Mouse (Mus musculus) heart, adult 18-20 months (tissue): Measurements from ENCODE around the gene Serinc2. TPM values are rescaled to one million over a fixed set of nuclear protein-coding genes. Genes with fewer than 3 reads are reported as not detected.

Source experiments
- DNase-seq, 2 experiments: peaks; one replicate each; pipeline ENCODE4 v3.0.0; 2021 to 2022; ENCODE audit warnings: mixed read lengths in 1 of 2
- total RNA-seq, 2 experiments: library from RNA; stranded (reverse); gene quantifications; 2 replicates each; pipeline ENCODE4 v1.2.3; 2021

Gene Serinc2
- total RNA-seq, 2 experiments from 2014 or later: 2.0 to 2.2 TPM

DNA sequence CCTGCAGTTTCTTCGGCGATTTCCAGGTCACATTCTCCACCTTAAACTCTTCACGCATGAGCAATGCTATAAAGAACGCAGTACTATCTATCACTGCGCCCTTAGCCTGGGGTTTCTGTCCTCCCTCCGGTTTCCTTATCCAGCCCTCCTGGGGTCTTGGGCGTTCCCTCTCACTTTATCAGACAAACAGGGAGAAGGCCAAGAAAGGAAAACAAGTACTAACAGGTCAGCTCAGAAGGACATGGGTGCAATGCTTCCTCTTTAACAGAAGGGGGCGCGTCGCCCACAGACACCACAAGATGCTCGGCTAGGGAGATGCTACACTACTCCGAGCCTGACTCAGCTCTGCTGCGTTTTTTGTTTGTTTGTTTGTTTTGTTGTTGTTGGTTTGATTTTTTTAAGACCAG lies 18.1 kb upstream of the Serinc2 start:
- DNase-seq: no peak

DNA sequence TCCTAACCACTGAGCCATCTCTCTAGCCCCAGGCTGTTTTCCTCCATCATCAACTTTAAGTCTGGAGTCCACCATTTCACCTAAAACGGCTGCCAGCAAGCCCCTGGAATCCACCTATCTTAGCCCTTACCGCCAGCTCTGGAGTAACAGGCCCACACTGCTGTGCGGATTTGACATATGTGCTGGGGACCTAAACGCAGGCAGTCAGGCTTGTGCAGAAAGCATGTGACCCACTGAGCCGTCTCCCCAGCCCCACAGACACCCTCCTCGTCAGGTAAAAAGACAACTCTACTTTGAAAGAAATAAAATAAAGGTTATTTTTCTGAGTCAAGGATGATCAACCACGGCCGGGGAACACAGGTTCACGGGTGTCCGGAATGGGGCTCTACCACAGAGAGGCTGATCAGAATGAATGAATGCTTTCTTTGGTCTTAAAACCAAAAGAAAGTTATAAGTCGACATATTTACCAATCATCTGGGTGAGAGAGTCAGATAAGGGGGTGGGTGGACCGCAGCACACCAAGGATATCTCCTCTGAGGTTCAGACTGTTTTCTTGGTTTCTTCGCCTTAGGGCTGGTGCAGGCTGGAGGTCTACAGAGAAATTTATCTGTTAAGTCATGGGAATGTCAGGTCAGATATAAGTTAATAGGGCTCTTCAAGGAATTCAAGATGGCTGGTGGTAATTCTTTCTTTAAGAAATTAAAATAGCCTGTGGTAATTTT lies 17.4 kb upstream of the Serinc2 start:
- no peak for DNase-seq

DNA sequence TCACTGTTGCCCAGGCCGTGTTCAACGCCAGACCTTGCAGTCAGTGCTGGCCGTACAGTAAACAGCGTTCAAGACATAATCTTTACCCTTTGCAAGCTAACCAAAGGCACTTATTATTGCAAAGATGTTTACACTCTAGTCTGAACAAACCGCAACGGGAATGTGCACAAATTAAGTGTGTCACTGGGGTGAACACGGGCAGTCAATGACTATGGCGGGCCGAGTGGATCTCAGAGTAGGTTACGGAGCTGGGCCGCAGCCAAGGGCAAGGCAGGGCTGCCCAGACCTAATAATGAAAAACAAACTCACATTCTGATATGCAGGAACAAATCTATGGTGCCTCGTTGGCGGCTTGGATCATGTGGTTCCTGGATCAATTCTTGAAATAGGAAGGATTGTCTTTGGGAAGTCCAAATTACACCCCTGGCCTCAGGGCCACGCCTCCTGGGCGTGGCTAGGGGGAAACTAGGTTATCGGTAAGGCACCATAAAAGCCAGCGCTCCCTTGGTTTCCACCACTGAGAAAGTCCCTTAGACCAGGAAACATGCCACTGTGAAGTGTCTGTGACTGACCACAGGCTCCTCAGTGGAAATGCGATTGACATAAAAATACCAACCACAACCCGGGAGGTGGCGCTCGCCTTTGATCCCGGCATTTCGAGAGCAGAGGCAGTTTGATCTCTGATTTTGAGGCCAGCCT lies 16.2 kb upstream of the Serinc2 start:
- no peak for DNase-seq

DNA sequence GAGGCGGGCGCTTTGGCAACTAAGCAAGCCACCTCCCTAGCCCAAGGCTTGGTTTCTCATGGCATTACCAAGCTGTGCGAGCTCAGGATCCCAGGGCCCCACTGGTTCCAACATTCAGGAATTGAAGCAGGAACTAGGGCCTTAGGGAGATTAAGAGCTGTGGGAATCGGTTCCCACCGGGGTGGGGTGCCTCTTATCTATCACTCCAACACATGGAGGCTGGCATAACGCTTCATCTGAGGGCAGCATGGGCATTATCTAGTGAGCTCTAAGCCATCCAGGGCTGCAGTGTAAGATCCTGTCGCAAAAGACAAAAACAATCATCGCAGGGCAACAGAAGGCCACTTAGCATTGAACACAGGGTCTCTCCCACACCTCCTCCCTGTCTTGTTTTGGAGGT lies 15.5 kb upstream of the Serinc2 start:
- DNase-seq: no peak

DNA sequence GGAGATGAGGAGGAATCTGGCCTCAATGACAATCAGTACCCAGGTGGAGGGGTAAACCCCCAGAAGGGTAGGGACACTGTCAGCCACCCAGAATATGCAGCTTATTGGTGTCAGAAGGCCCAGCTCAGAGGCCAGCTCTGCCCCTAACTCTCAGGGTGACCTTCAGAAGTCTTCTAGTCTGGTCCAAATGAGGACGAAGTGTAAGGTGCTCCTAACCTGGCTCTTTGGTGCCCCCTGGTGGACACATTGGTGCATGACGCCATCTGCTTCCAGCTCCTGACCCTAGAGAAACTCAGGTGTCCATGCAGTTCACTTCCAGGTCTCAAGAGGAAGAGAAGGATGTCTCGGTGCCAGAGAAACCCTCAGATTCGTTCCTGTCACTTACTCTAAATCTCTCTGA lies 13.3 kb upstream of the Serinc2 start:
- DNase-seq: peak; percentile 62 to 86

DNA sequence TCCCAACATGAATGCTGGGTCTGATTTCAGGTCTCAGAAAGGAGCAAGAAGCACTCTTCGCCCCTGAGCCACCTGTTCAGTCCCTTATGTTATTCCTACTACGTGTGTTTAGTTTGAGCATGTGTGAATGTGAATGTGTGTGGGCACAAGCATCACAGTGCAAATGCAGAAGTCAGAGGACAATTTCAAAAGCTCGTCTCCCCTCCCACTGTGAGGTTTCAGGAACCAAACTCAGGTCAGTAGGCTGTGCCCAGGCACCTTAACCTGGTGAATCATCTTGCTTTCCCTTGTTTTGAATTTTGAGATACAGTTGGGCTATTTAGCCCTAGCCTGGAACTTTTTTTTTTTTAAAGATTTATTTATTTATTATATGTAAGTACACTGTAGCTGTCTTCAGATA lies 10.8 kb upstream of the Serinc2 start:
- no peak for DNase-seq

DNA sequence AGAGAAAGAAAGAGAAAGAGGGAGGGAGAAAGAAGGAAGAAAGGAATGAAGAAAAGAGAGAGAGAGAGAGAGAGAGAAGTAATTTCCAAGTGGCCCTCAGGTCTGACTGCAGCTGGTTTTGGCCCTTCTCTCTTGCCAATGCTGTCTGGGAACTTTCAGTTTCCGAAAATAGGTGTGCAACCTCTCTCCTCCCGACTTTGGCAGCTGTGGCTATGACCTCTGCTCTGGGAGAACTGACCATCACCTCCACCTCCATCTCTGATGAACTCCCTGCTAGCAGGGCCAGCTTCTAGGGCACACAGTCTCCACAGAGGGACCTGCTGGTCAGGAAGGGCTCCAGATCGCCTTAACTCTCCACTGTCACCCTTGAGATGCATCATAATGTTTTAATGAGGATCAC lies 7.5 kb upstream of the Serinc2 start:
- DNase-seq: peak; percentile 45 to 66

DNA sequence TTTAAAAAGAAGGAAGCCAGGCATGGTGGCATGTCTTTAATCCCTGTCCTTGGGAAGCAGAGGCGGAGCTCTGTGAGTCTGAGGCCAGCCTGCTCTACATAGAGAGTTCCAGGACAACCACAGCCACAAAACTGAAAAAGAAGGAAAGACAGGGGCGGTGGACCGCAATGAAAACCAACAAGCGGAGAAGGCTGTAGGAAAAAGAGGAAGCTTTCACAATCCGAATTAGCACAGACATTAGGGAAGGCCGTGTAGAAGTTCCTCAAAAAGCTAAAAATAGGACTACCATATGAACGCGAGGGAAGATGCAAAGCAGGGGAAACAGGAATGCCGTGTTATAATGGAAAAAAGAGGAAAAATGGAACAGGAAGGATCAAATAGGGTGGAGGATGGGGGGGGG lies 4.8 kb upstream of the Serinc2 start:
- peak in 1 of 2 experiments; percentile 35 for DNase-seq

DNA sequence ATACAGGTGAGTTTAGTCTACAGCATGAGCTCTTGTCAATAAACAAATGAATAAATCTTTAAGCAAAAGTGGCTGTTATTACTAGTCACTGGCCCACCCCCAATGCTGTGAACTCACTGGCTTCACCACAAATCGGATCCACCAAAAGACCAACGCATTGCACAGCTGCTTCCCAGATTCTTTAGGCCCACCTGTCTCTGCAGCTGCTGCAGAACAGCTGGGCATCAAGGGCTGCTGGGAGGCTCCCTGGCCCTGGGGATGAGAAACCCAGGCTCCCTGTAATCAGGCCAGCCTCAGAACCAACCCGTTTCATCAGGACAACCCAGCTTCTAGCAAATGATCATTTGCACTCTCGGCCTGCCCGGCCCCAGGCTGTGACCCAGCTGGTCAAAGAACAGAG lies 3.9 kb upstream of the Serinc2 start:
- DNase-seq: no peak

DNA sequence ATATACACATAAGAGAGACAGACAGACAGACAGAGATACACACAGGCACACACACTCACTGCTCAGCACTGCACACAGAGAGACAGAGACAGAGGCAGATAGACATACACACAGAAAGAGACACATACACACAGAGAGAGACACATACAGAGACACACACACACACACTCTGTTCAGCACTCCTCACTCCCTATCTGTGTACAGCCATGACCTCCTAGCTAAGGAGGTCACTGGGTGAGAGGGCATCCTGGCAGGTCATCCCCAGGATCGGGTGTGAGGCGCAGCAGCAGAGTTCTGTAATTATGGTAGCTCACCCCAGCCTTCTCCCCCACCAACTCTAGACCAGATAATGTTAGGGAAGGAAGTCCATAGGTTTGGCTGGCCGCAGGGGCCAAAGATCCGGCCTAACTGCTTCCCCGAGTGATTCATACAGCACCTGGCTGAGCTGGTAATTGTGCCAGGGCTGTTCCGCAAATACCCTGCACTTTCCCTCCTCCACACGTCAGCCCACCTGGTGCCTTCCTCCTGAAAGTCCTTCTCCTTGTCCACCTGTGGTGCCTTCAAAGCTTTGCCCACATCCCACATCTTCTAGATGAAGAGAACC lies 2.3 kb downstream of the Serinc2 start:
- DNase-seq: no peak

DNA sequence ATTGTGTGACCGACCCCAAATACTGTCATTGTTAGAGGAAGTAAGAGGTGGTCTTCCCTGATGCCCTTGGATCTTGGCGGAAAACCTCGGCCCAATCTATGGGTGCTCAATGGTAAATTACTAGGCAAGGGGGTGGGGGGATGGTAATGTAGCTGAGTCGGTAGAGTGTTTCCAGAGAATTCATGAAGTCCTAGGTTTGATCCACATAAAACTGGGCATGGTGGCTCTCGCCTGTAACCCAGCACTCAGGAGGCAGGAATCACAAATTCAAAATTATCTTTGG lies 3.2 kb downstream of the Serinc2 start:
- DNase-seq: no peak

DNA sequence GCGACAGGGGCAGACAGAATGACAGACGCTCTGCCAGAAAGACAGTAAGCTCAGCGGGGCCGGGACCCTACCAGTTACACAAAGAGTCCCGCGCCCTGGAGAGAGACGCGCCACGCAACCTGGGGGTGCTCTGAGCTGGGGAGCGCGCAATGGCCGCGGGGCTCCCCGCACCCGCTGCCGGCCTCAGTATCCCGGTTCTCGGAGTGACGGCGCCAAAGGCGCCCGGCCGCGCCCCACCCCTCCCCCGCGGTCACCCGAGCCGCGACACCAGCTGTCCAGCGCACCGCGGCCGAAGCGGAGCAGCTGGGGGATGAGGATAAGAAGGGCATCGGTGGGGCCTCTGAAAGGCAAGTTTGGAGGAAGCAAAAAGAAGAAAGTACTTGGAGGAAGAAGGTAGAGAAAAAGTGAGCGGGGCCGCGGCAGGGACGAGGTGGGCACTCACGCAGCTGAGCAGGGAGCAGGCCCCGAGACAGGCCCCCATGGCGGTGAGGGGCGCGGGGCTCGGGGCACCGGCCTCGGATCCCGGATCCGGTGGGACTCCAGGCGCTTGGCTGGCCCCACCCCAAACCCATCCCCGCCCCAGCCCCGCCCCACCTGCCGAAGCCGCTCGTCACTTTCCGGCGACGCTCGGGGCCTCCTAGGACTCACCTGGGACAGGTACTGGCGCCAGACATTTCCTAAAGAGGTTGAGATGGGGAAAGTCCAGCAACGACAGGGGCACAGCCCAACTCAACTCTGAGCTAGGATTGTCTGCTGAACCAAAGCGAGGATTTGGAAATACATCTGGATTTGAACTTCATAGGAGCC lies 3.8 kb downstream of the Serinc2 start:
- DNase-seq: no peak

DNA sequence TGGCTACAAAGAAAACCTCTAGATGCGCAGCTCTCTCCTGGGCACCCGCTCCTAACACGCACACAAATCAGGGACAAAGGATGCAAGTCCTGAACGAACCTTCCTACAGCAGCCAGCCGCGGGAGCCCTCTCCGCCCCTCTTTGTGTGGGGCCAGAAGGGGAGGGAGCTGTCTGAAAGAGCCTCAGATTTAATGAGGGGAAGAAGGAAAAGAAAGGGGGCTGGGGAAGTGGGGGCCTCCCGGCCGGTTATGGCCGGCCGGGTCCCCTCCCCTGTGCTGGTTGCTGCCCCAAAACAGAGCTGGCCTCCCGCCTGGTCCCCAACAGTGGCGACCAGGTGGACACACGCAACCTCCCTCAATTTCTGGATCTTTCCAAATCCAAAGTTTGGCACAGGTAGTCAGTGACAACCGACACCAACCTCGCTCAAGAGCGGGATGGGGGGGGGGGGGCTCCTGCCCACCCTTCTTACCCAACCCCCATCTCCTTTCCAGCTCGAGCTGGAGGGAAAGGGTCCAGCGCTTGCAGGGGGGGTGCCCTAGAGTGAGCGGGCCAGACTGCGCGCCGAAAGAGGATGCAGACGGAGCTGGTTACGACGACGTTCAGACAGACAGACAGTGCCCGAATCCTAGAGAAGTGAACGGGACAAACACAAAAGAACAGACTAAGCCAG lies 4.5 kb downstream of the Serinc2 start:
- DNase-seq: no peak

DNA sequence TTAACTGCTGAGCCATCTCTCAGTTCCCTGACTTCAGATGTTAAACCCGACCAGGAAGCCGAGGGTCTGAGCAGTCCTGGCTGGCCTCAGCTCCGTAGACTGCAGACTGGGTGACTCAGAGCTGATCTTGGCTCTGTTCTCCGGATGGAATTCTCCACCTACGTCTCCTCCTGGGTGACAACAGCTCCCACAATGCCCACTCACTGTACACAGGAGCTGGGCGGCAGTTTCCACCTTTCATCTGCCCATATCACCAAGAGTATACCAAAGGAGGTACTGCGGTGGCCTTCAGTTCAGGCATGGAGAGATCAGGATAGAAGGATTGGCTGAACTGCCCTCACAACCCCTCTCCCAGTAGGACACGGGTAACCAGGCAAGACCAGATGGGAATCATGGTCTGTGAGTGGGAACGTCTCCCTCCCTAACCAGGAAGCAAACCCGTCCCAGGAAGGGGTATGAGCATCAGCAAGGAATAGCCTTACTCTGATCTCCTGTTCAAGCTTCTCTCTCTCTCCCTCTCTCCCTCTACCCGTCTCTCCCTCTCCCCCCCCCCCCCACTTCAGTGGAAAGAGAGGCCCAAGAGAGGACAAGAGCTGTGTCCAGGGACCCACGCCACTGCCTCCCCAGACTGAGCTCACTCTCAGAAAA lies 5.2 kb downstream of the Serinc2 start:
- DNase-seq: no peak

DNA sequence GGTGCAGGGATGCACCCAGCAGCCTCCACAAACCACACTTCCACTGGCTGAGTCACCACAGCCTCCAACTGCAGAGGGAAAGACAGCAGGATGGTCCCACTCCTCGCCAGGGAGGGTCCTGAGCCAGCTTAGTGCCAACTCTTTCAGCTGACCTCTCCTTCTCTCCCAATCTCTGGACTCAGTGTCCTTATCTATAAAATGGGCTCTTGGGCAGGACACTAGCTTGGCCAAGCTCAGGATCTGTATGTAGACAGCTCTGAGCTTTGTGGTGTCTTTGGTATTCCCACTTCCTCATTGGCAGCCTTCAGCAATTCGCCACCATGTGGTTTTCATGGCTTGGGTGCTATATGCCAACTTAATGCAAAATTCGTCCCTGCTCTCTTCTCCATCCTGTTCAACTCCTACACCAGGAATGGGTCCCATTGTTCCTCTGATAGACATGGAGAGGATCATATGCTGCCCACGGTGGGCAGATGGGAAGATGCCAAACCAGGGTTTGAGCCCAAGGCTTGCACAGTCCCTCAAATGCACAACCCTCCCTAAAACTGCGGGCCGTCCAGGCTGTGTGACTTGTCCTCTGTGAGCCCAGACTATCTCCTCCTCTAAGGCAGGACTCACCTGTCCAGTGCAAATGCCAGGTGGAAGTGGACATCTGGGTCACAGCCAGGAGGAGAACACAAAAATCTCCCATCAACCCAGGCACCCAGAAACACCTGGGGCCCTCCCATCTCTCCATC lies 8.2 kb downstream of the Serinc2 start:
- DNase-seq: no peak

DNA sequence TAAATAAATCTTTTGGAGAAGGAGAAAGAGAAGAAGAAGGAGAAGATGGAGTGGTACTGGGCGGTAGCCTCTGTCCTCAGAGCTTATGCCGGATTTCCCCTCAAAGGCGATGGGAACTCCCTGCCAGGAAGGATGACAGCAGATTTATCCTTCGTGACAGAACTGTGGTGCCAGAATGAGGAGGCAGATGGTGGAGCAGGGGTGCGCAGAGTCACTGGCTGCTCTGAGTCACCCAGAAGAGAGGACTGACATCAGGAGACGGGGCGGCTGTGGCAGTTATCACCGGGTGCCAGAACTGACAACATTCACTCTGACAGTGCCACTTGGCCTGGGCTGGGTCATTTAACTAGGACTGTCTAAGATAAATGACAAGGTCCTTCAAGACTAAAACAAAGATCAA lies 8.9 kb downstream of the Serinc2 start:
- no peak for DNase-seq

DNA sequence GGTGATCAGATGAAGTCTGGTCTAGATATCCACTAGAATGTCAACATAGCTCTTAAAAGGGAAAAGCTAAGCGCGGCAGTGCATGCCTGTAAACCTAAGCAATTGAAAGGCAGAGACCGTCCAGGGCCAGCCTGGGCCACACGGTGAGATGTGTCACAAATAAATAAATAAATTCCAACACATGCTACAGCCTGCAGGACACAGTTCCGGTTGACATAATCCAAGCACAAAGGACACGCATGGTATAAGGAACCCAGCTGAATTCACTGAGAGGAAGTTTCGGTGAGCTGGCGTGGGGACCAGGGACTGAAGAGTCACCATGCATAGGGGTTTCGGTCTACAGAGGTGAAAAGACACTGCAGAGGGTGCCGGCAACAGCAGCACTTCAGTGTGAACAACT lies 10.3 kb downstream of the Serinc2 start:
- DNase-seq: no peak

DNA sequence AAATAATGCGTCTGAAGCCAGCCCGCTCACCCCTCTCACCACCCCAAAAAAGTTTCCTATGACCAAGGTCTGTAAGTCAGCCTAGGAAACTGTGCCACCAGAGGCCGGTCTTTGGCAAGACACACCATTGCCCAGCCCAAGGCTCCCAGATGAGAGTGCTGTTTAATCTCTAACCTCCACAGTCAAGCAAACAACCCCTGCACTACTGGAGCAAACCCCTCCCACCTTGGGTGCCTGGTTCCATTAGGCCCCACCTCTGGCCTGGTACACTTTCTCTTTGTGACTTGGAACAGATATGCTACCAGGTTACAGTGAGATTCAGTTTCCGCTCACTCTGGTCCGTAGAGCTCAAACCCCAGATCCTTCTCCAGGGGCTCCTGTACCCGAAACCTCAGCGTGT lies 11.9 kb downstream of the Serinc2 start:
- no peak for DNase-seq

DNA sequence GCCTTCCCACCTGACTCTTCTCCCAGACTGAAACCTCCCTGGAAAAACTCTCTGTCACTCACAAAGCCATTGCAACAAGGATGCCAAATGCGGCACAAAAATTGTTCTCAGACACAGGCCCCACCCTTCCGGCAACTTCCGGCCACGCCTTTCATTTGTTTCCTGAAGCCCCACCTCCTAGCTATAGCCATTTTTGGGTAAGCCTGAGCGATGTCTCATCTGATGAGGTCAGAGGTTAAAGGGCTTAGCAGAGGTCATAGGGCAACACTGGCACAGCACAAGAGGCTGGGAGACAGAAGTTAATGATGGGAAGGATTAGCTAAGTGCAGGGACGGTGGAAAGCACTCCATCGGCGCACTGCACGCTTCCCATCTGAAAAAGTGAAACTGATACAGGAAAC lies 12.4 kb downstream of the Serinc2 start:
- peak in 1 of 2 experiments; percentile 18 for DNase-seq

DNA sequence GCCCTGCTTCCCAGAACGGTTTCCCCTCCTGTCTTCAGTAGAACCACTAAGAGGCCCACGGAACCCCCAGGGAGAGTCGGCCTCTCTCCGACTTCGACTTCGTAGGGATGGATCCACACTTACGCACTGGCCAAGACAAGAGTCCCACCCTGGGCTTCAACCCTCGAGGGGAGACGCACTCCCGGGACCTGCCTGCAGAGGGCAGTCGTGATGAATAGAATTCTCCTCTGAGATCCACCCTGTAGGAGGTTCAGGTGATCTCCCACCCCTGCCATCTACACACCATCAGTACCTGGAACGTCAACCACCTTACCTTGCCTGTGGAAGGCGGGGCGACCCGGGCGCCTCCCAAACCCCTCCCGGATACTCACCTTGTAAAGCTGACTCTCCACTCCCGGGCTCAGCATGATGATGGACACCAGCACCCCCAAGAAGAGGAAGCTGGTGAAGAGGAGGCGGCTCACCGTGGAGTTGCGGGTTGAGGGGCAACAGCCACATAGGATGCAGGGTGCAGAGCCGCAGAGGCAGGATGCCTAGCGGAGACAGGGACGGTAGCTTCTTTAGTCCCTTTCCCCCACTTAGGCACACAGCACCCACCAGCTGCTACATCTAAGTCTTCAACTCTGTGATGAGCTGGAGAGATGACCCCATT lies 14.2 kb downstream of the Serinc2 start:
- DNase-seq: peak; percentile 28 to 85

DNA sequence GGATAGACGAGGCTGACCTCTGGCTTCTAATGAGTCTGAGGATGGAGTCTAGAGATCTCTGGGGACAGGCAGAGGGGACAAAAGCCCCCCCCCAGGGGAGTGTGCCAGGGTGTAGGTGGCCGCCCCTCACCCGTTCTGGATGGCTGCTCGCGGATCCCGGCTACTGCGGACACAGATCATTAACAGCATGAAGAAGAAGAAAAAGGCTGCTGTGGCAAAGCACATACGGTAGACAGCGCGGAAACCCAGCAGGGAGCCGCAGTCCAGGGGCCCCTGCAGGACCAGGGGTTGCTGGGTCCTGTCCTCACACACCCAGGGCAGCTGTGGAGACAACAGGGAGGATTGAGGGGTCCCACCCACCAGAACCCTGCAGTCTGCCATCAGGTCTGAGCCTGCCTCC lies 14.9 kb downstream of the Serinc2 start:
- no peak for DNase-seq
